Mouse (Mus musculus) layer of hippocampus, adult 11-12 months (tissue): ENCODE measurements around the gene Rap1gds1.

Experiments
- DNase-seq: peaks from one replicate; pipeline ENCODE4 v3.0.0; 2022; ENCODE audit warnings: low spot score

Gene Rap1gds1

GRCm38 (mm10) chr3:138877741-138878140, 197.3 kb downstream of the Rap1gds1 start:
- no peak for DNase-seq

GRCm38 (mm10) chr3:138876931-138877361, 198.1 kb downstream of the Rap1gds1 start:
- DNase-seq: no peak

GRCm38 (mm10) chr3:138876418-138876817, 198.6 kb downstream of the Rap1gds1 start:
- DNase-seq: no peak

- no peak for DNase-seq
Observed at GRCm38 (mm10) chr3:138875936-138876335, 199.1 kb downstream of the Rap1gds1 start.
